Mouse (Mus musculus): Measurements from ENCODE around the gene Rasa3. TPM values are rescaled to one million over a fixed set of nuclear protein-coding genes. Genes with fewer than 3 reads are reported as not detected.

Gene Rasa3
- polyA plus RNA-seq, 1 experiment from 2014 or later: 45.6 TPM

DNA sequence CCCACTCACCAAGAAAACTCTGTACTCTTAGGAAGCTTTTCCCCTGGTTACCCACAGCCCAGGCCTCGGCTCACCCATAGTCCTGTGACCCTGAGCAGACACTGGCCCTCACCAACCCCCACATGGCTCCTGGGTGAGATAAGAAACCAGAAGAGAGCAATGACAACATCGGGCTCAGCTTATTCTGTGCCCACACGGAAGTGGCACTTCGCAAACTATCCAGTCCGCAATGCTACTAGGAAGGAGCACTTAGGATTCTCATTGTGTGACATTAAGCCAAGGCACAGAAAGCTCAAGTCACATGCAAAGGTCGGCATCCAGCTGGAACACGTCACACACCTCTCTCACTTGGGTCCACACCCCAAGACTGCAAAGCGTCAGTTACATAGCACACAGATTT lies 11.5 kb downstream of the Rasa3 start:
- H3K27me3 ChIP-seq: no peaks in the 10 kb centered on the region
- H3K9ac ChIP-seq: no peak overlapping the region
- H3K4me1 ChIP-seq: peaks cover 53% of the 10 kb centered on the region
- H3K4me3 ChIP-seq: no peak overlapping the region
- H3K27ac ChIP-seq: no peak overlapping the region
- no peaks in the 10 kb centered on the region for H3K36me3 ChIP-seq
- H3K9me3 ChIP-seq: no peaks in the 10 kb centered on the region
- ATAC-seq (ENCODE audit: borderline replicate concordance, extremely low read depth, low FRiP score, low TSS enrichment): no peak
- 42% methylated on average over 8 of the region's 8 CpGs for WGBS
- H3K4me2 ChIP-seq: no peak overlapping the region

DNA sequence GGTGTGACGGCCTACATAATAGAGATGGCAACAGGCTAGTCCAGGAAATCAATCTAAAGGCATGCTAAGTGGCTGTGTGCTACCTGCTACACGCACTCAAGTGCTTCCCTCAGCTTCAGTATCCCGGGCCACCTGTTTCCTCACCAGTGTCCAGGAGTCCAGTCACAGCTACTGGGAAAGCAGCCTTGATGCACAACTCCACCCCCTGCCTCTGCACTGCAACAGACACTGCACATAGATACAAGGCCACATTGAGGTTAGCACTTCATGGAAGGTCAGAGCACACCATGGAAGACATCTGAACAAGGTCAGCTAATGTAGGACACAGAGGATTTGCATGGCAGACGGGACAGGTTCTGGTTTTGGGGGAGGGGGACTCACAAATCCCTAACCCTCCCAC lies 11.9 kb downstream of the Rasa3 start:
- Histone ChIP-seq H3K27ac (no peak overlapping the region), H3K27me3 (no peaks in the 10 kb centered on the region), H3K4me1 (peaks cover 53% of the 10 kb centered on the region), H3K4me3 (no peak overlapping the region), H3K4me2 (no peak overlapping the region), H3K9me3 (no peaks in the 10 kb centered on the region), H3K36me3 (no peaks in the 10 kb centered on the region), H3K9ac (no peak overlapping the region)
- 71% methylated on average over 4 of the region's 4 CpGs for WGBS
- no peak for ATAC-seq (ENCODE audit: borderline replicate concordance, extremely low read depth, low FRiP score, low TSS enrichment)

DNA sequence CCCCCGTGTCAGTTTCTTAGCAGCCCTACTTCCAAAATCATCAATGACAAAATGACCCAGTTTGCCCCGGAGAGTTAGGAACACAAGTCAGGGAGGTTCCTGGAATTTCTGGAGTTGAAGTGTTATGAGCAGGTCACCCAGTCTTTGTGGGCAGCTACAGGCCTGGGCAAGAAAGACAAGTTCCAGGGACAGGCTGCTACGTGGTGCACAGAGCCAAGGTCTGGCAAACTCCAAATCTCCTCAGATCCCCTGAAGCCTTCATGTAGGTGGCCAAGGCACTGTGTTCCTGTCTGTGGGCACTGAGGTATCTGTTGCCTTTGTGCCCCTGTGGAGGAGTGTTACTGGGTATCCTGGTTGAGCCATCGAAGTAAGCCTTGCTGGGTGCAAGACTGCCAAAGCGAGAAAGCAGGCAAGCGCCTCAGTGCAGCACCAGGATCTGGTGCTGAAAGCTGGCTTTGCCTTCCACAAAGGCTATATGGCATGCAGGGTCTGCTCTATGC lies 12.6 kb downstream of the Rasa3 start:
- Histone ChIP-seq H3K27me3 (no peaks in the 10 kb centered on the region), H3K4me1 (peaks cover 48% of the 10 kb centered on the region)
- 84% methylated on average over 6 of the region's 6 CpGs for WGBS

DNA sequence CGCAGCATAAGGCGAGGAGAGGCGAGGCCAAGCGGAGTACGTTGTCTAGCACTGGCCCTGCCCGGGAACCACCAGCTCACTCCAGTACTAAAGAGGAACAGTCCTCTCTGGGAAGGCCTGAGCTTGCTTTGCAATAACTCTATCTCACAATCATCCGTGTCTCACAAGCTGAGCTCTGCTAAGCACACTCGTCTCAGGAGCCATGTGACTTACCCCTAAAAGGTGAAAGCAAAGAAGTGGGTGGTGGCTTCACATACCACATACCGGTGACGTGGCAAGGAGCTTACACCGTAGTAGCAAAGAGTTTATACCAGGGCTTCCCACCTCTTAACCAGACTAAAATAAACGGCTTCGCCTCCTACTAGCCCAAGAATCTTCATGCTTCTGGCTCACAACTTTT lies 17.1 kb downstream of the Rasa3 start:
- no peak overlapping the region for H3K9ac ChIP-seq
- no peak overlapping the region for H3K4me2 ChIP-seq
- peaks cover 13% of the 10 kb centered on the region; the same call in 1 of the 2 replicates for H3K4me1 ChIP-seq
- no peak overlapping the region for H3K4me3 ChIP-seq
- no peaks in the 10 kb centered on the region for H3K27me3 ChIP-seq
- no peak for ATAC-seq (ENCODE audit: borderline replicate concordance, extremely low read depth, low FRiP score, low TSS enrichment)
- WGBS: 74% methylated on average over 13 of the region's 13 CpGs
- no peaks in the 10 kb centered on the region for H3K9me3 ChIP-seq
- H3K27ac ChIP-seq: no peak overlapping the region
- no peaks in the 10 kb centered on the region for H3K36me3 ChIP-seq

More for the DNA sequence above, 12.6 kb downstream of the Rasa3 start:
- H3K27ac ChIP-seq: no peak overlapping the region
- H3K9me3 ChIP-seq: no peaks in the 10 kb centered on the region
- no peak overlapping the region for H3K4me2 ChIP-seq
- H3K9ac ChIP-seq: no peak overlapping the region
- H3K4me3 ChIP-seq: no peak overlapping the region
- ATAC-seq (ENCODE audit: borderline replicate concordance, extremely low read depth, low FRiP score, low TSS enrichment): no peak
- H3K36me3 ChIP-seq: no peaks in the 10 kb centered on the region

DNA sequence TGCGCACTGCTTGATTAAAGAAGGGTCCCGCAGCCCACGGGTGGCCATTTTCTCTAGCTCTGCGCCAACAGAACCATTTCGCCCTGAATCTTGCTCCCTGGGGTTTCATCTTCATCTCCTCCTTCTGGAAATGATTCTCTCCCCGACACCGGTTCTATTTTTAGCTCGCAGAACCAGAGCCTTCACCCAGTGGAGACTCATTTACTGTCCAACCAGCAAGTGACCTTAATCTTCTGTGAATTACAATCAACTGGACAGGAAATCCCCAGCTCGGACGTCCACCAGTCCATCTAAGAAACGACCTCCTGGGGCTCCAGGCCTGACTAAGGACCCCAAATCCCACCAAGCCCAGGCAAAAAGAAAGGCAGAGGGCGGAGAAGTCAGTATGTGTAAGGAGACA lies 19.9 kb downstream of the Rasa3 start:
- Histone ChIP-seq H3K4me2 (no peak overlapping the region), H3K4me3 (no peak overlapping the region), H3K36me3 (no peaks in the 10 kb centered on the region), H3K4me1 (peaks cover 13% of the 10 kb centered on the region; the same call in 1 of the 2 replicates), H3K27me3 (no peaks in the 10 kb centered on the region), H3K9me3 (no peaks in the 10 kb centered on the region), H3K27ac (no peak overlapping the region), H3K9ac (no peak overlapping the region)
- ATAC-seq (ENCODE audit: borderline replicate concordance, extremely low read depth, low FRiP score, low TSS enrichment): no peak
- 71% methylated on average over 12 of the region's 12 CpGs for WGBS

DNA sequence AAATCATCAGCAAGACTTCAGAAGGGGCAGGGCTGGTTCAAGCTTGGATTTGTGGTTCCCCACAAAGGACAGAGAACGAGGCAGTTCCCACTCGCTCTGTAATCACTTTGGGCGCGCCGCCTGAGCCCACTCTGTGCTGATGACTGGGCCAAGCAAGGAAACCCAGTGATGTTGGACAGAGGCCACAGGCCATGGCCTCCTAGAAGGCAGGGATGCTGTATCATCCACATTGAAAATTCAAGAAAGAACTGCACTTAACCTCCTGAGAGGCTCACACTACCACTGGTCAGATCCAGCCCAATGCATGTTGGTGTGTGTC lies 22.4 kb downstream of the Rasa3 start:
- Histone ChIP-seq H3K9ac (no peak overlapping the region), H3K4me1 (peaks cover 30% of the 10 kb centered on the region), H3K9me3 (no peaks in the 10 kb centered on the region), H3K27ac (no peak overlapping the region), H3K27me3 (no peaks in the 10 kb centered on the region), H3K4me3 (no peak overlapping the region), H3K4me2 (no peak overlapping the region), H3K36me3 (no peaks in the 10 kb centered on the region)
- no peak for ATAC-seq (ENCODE audit: borderline replicate concordance, extremely low read depth, low FRiP score, low TSS enrichment)
- WGBS: 87% methylated on average over 5 of the region's 5 CpGs

DNA sequence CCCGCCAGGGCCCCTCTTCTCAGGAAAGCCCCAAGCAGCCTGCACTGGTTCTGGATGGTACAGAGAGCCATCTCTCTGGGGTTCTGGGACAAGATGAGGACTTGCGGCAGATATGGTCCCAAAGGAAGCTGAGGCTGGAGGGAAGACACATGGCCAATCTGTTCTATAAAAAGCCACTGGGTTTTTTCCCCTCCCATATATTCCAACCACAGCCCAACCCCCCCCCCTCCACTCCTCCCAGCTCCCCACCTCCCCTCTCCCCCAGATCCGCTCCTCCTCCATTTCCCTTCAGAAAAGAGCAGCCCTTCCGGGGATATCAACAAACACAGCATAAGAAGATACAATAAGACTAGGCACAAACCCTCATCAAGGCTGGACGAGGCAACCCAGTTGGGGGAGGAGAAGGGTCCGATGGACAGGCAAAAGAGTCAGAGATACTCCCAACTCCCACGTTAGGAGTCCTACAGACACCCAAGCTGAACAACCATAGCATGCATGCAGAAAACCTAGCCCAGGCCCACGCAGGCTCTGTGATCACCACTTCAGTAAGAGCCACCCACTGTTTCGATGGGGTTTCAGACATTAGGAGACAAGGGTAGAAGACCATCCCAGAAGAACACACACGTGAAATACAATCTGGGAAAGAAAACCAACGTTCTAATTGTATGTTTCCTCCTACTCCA lies 22.9 kb downstream of the Rasa3 start:
- Histone ChIP-seq H3K9me3 (no peaks in the 10 kb centered on the region), H3K27ac (no peak overlapping the region), H3K9ac (no peak overlapping the region), H3K4me3 (no peak overlapping the region), H3K4me1 (peaks cover 35% of the 10 kb centered on the region), H3K4me2 (no peak overlapping the region), H3K27me3 (no peaks in the 10 kb centered on the region), H3K36me3 (no peaks in the 10 kb centered on the region)
- WGBS: 71% methylated on average over 10 of the region's 11 CpGs
- 0 out of 2 replicates have a peak, but pooled peaks have one; percentile 10 for ATAC-seq (ENCODE audit: borderline replicate concordance, extremely low read depth, low FRiP score, low TSS enrichment)

DNA sequence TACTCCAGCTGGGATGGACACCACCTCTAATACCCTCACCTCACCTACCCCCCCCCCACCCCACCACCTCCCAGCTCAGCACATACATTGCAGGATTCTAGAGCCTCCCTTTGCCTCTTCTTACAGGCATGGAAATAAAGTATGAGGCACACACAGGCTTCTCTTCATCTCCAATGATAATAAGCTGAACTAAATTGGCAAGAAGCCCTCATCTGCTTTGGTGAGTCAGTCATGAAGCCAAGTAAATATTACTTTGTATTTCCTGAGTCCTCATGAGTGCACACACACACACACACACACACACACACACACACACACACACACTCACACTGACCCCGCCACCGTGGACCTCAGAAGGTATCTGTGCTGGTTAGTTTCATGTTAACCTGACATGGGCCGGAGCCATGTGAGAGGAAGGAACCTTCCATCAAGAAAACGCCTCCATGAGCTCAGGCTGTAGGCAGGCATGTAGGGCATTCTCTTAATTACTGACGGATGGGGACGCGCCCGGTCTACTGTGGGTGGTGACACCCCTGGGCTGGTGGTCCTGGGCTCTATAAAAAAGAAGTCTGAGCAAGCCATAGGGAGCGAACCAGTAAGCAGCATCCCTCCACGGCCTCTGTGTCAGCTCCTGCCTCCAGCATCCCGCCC lies 26.7 kb downstream of the Rasa3 start:
- Histone ChIP-seq H3K4me1 (peaks cover 49% of the 10 kb centered on the region), H3K27ac (peak overlapping the region; percentile 26), H3K27me3 (no peaks in the 10 kb centered on the region), H3K4me3 (no peak overlapping the region), H3K9ac (no peak overlapping the region), H3K36me3 (no peaks in the 10 kb centered on the region), H3K9me3 (no peaks in the 10 kb centered on the region), H3K4me2 (no peak overlapping the region)
- no peak for ATAC-seq (ENCODE audit: borderline replicate concordance, extremely low read depth, low FRiP score, low TSS enrichment)
- 82% methylated on average over 11 of the region's 11 CpGs for WGBS

DNA sequence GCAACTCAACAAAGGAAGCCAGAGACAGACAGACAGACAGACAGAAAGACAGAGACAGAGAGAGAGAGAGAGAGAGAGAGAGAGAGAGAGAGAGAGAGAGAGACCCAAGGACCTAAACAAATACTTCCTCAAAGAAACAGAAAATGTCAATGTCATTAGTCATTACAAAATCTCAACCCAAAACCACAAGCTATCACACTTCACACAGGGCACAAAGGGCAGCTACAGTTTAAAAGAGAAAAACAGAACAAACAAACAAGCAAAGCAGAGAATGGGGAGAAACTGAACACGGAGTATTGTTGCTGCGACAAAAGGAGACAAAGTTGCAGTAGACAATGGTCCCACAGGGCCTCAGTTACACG lies 28.3 kb downstream of the Rasa3 start:
- H3K4me1 ChIP-seq: peaks cover 59% of the 10 kb centered on the region
- no peaks in the 10 kb centered on the region for H3K9me3 ChIP-seq
- H3K4me3 ChIP-seq: no peak overlapping the region
- WGBS: 41% methylated on average over 3 of the region's 3 CpGs
- no peaks in the 10 kb centered on the region for H3K36me3 ChIP-seq
- no peak for ATAC-seq (ENCODE audit: borderline replicate concordance, extremely low read depth, low FRiP score, low TSS enrichment)
- H3K9ac ChIP-seq: no peak overlapping the region
- H3K27me3 ChIP-seq: no peaks in the 10 kb centered on the region
- peak overlapping the region; percentile 87 for H3K27ac ChIP-seq
- no peak overlapping the region for H3K4me2 ChIP-seq

DNA sequence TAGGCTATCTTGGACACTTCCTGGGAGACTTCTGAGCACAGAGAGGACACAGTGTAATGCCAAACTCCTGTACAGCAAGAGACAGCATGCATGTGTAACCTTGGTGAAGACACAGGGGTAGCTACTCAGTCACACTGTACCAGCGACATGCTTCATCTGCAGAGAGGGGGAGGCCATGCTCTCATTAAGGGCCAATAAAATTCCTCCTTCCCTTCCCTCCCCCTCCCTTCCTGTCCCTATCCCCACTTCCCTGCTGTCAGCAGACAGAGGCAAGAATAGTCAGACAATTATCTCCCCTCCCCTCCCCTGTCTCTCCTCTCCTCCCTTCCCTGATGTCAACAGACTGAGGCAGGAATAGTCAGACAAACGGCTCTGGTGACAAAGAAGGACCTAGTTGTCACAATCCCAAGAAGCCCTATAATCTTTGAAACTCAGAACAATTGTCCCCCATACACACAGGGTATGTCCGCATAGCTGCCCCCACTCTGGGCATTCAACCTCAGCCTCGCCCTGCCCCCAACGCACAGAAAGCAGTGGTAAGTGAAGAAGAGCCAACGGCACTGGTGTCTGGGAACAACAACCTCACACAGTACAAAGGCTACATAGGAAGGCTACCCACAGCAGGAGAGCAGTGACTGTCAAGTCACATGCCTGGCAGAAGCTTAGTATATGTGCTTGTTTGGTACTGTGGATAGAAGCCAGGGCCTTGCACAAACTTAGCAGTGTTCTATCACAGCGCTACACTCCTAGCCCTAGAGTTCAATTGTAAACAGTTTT lies 28.8 kb downstream of the Rasa3 start:
- Histone ChIP-seq H3K9me3 (no peaks in the 10 kb centered on the region), H3K4me2 (0 out of 2 replicates have a peak overlapping the region, but pooled peaks have one; percentile 5), H3K9ac (no peak overlapping the region), H3K27ac (peak overlapping the region; percentile 87), H3K36me3 (no peaks in the 10 kb centered on the region), H3K4me1 (peaks cover 61% of the 10 kb centered on the region), H3K4me3 (no peak overlapping the region), H3K27me3 (no peaks in the 10 kb centered on the region)
- 23% methylated on average over 7 of the region's 7 CpGs for WGBS
- ATAC-seq (ENCODE audit: borderline replicate concordance, extremely low read depth, low FRiP score, low TSS enrichment): peak; percentile 75; the same call in 1 of the 2 replicates

DNA sequence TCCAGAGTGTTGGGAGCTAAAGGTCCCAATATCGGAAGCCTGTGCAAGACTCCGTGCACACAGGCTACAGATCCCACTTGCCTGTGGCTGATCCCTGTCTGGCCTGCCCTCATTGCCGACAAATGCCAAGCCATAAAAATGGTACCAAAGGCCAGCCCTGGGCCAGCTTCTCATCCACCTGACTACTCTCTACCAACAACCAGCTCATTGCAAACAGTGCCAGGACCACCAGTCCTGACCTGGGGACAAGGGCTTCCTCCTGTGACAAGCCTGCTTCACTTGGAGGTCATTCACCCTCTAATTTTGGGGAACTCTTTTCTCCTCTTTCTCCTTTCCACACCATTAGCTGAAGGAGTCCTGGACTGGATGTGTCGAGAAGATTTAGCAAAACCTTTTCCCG lies 29.8 kb downstream of the Rasa3 start:
- H3K4me3 ChIP-seq: no peak overlapping the region
- 87% methylated on average over 5 of the region's 5 CpGs for WGBS
- no peak overlapping the region for H3K9ac ChIP-seq
- no peaks in the 10 kb centered on the region for H3K27me3 ChIP-seq
- H3K36me3 ChIP-seq: no peaks in the 10 kb centered on the region
- H3K4me2 ChIP-seq: no peak overlapping the region
- peaks cover 61% of the 10 kb centered on the region for H3K4me1 ChIP-seq
- no peaks in the 10 kb centered on the region for H3K9me3 ChIP-seq
- H3K27ac ChIP-seq: no peak overlapping the region
- ATAC-seq (ENCODE audit: borderline replicate concordance, extremely low read depth, low FRiP score, low TSS enrichment): no peak

Measured in lung, embryonic 15.5 days (tissue).